Mouse (Mus musculus): ENCODE data around the gene Wfdc12. TPM values are rescaled to one million over a fixed set of nuclear protein-coding genes. Genes with fewer than 3 reads are reported as not detected.
A peak's percentile ranks its signal among the peaks of the same experiment; 100 is the strongest.
"Not testable (repeated sequence)": the region's sequence is repeated elsewhere in the genome, so short reads cannot be mapped to it uniquely, and the experiment has no call there.

Wfdc12 gene
- not detected in 2 replicates for total RNA-seq (2017)

DNA sequence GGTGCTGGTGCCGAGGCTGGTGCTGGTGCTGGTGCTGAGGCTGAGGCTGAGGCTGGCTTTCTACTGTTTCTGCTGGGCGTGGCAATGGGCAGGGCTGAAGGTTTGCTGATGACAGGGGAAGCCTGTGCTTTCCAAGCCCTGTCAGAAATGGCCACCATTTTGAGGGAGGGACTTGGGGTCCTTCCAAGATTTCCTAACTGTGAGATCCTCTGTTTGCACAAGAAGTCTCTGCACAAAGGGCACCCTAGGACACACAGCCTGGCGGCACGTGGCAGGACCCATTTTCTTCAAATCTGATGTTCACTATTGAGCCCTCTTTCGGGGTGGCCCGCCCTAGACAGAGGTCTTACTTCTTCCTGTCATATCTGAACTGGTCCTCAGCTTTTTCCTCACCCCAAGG, at the start of gene Wfdc12:
TSS of gene Wfdc12 (minus strand) at position 33 of the 400 bp plus-strand sequence.
- no peak for ATAC-seq (ENCODE audit: extremely low read depth, insufficient number of reproducible peaks, low FRiP score, poor library complexity, severe bottlenecking)

DNA sequence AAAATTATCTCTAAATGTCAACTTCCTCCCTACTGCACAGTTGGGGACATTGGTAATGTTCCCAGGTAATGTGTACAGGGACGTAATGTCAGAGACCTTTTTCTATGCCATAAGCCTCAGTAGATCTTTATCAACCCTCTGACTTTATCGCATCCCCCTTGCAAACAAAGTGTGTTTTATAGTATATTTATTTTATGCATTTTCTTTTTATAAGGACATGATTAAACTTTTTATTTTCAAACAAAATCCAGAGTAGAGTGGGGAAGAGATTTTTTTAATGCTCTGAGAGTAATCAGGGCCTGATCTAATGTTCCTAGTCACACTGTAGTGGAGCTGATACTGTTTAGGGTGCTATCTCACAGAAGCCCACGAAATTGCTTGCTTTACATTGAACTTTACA, 48.0 kb upstream of the Wfdc12 start, which contains the start of gene Svs2:
TSS of gene Svs2 (minus strand) at position 101 of the 400 bp plus-strand sequence.
- no peak for ATAC-seq (ENCODE audit: extremely low read depth, insufficient number of reproducible peaks, low FRiP score, poor library complexity, severe bottlenecking)

GRCm38 (mm10) chr2:164232671-164233070, 42.3 kb upstream of the Wfdc12 start:
- no peak for ATAC-seq (ENCODE audit: extremely low read depth, insufficient number of reproducible peaks, low FRiP score, poor library complexity, severe bottlenecking)

DNA sequence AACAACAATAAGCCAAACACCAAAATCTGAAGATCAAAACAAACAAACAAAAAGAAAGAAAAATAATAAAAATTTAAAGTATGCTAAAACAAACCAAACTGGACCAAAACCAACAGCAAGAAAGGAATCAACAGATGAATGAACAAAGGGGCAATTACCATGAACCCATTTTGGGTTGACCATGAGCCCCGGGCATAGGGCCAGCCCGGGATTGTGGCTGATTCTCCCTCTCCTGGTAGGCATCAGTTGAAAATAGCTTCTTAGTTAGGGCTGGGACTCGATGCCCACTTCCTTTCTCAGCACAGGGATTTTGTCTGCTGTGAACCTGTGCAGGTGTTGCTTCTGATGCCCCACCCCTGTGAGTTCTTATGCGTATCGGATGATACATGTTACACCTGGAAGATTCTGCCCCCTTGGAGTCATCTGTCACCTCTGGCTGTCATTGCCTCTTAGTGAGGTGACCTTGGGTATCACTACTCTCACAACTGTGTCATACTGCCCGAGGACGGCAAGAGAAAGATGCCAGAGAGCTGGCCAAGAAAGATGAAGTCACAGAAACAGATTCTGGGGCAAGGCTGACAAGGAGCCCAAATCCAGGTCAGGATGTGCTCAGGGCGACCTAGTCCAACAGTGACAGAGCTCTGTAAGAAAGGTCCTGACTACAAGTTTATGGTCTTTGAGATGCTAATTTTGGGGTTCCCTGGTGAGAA, 38.1 kb upstream of the Wfdc12 start:
- ATAC-seq (ENCODE audit: extremely low read depth, insufficient number of reproducible peaks, low FRiP score, poor library complexity, severe bottlenecking) = no peak

DNA sequence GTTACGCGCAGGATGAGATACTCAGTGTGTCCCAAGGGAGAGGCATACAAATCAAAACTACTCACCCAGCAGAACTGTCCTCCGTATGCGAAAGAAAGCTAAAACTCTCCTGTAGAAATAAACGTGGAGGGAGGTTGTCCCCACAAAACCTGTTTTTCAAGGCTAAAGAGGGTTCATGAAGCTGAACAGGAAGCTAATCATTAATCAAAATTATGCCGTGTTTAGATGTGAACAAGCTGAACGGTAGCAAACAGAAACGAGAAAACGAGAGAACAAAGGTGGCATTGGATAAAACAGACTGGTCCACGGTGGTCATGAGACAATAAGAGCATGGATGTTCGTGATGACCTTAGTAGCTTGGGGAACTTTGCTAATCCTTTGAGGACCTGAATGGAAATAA, 31.1 kb upstream of the Wfdc12 start, which contains the start of gene Wfdc15b:
TSS of gene Wfdc15b (minus strand) at position 139 of the 400 bp plus-strand sequence.
- ATAC-seq (ENCODE audit: extremely low read depth, insufficient number of reproducible peaks, low FRiP score, poor library complexity, severe bottlenecking) = no peak

- ATAC-seq (ENCODE audit: extremely low read depth, insufficient number of reproducible peaks, low FRiP score, poor library complexity, severe bottlenecking) = no peak
Measured at GRCm38 (mm10) chr2:164219295-164219694, 28.9 kb upstream of the Wfdc12 start.

DNA sequence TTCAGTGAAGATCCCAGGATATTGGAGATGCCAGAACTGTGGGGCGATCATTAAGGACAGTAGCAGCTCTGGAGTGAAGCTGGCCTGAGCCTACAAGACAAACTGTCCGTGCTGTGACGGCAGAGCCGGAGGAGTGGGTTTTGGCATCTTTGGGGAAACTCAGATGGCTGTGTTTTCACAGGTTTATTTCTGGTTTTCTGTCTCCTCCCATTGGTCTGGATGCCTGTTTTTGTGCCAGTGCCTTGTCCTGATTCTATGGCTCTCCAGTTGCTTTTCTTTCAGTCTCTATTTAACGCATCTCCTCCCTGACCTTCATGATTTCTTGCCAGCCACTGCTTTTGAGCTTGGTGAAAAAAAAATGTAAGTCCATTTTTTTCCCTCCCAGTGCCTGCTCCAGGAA, 22.3 kb upstream of the Wfdc12 start:
- ATAC-seq (ENCODE audit: extremely low read depth, insufficient number of reproducible peaks, low FRiP score, poor library complexity, severe bottlenecking) = no peak

DNA sequence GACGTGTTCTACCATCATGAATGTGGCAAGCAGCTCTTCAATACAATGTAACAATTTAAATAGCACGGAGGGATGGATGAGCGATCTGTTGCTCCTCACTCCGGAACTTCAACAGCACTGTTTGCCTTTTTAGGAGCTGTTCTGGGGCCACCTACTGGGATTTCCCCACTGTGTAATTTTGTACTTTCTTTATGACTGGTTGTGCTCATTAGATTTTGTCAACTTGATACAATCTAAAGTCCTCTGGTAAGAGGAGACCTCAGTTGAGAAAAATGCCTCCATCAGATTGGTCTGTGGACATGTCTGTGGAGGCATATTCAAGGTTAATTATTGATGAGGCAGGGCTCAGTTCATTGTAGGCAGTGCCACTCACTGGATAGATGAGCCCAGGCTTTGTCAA, 20.5 kb upstream of the Wfdc12 start:
- ATAC-seq (ENCODE audit: extremely low read depth, insufficient number of reproducible peaks, low FRiP score, poor library complexity, severe bottlenecking) = no peak

DNA sequence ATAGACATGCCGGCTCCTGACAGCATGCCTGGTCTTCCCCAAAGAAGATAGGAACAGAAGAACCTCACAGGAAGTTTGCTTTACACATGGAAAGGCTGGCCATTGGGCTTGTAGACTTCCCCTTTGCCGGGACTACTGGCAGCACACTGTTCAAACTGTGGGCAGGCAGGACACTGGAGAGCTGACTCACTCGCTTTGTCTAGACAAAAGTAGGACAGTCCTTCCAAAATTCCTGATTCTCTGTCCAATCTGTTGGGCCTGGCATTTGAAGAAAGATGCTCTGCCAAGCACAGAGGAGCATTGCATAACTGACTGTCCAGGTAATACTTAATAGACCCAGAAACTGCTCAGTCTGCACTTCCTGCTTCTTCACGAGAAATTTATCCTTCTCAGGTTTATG, 16.3 kb upstream of the Wfdc12 start:
- no peak for ATAC-seq (ENCODE audit: extremely low read depth, insufficient number of reproducible peaks, low FRiP score, poor library complexity, severe bottlenecking)

GRCm38 (mm10) chr2:164206011-164206410, 15.6 kb upstream of the Wfdc12 start:
- not testable (repeated sequence) for ATAC-seq (ENCODE audit: extremely low read depth, insufficient number of reproducible peaks, low FRiP score, poor library complexity, severe bottlenecking)

DNA sequence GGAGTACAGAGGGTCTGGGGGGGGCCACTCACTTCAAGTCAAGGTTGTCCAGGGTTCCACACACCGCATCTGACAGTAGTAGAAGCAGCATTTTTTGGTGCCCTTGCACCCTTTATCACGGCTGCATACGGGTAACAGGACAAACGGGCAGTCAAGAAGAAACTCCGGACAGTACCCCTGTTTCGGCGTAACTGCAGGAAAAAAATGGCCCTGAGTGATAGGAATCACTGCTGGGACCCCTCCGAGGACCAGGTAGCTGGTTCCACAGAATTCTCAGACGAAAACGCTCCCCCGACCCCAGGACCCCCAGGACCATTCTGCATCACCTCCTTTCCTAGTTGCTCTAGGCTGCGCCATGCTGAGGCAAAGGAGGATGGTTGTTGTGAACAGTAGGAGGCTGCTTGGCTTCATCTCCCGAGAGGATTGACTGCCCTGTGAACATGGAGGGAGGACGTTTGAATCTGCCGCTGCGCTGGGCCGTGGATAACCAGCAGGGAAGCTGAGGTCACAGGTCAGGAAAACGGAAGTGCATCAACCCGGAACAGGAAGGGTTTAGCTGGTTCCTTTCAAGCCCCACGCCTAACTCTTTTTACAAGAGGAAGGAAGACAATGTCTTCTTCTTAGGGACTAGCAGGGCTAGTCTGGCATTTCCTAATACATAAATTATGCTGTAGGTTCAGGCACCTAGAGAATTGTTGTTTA, 9.4 kb upstream of the Wfdc12 start, which contains the start of gene Wfdc15a:
TSS of gene Wfdc15a (minus strand) at position 505 of the 702 bp plus-strand sequence.
- no peak for ATAC-seq (ENCODE audit: extremely low read depth, insufficient number of reproducible peaks, low FRiP score, poor library complexity, severe bottlenecking)

DNA sequence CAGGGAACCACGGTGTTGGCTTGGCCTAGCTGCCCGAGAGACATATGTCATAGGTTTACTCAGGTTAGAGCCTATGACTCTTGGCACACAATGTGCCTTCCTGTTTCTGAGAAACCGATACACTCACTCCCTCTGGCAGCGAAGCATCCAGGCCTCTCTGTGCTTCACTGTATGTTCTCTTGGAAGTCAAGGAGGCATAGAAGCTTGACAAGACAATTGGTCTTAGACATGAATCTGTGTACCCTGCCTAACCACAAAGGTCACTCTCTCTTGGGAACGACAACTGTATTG, 6.2 kb upstream of the Wfdc12 start:
- ATAC-seq (ENCODE audit: extremely low read depth, insufficient number of reproducible peaks, low FRiP score, poor library complexity, severe bottlenecking) = no peak

- ATAC-seq (ENCODE audit: extremely low read depth, insufficient number of reproducible peaks, low FRiP score, poor library complexity, severe bottlenecking) = no peak
Measured at GRCm38 (mm10) chr2:164195971-164196699, 5.7 kb upstream of the Wfdc12 start.

DNA sequence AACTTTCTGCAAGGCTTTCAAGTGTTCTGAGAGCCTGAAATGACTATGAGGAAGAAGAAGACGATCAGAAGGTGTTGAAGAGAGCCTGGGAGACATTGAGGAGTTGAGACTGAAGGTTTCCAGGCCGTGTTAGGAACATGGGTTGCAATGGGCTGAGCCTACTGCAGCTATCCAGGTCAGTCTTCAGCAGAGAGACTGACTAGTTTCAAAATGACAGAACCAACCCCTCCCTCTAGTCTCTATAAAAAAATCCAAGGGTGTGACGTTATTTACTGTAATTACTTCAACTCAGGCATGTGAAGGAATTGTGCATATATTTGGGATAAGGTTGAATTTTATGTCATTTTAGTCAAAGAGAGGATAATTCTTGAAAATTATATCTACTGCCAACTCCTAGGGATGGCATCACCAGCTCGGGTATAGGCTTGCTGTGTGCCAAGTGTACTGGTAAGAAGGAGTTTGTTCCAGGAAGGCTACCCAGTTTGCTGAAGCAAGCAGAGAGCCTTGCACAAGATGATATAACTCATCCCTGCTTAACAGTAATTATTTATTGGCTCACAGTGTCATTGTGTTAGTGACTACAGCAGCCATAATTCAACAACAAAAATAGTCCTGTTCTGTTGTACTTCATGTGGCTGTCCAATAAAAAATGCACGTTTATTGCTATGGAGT, 4.7 kb upstream of the Wfdc12 start:
- no peak for ATAC-seq (ENCODE audit: extremely low read depth, insufficient number of reproducible peaks, low FRiP score, poor library complexity, severe bottlenecking)

DNA sequence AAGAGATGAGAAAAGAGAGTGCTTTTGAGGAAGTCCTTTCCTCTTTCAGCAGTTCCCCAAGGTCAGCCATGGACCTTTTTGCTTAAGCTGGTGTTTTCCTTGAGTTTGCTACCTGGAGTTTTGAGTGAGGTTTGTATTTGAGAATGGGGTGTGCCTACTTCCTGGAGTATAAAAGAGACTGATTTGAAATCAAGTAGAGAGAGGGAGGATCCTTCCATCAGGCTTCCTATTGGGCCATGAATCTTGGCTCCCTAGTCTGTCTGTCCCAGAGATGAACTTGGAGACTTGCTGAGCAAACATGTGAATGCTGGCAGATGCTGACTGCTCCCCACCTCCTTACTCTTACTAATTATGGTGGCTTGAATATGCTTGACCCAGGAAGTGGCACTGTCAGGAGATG, 1.9 kb upstream of the Wfdc12 start:
- no peak for ATAC-seq (ENCODE audit: extremely low read depth, insufficient number of reproducible peaks, low FRiP score, poor library complexity, severe bottlenecking)

DNA sequence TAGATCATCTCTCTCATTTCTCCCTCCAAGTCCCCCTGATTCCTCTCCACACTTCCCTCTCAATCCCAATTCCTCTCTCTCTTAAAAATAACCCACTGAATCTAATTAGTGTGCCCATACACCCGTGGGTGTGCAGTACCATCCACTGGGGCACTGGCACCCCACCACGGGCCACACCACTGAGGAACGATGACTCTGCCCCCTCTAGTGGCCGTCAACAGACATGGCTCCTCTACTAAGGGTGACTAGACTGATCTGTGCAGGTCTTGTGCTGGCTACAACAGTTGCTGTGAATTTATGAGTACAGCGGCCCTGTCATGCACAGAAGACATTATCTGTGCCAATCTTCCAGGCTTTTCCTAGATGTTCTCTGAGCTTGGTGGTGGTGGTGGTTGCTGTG, 1.7 kb downstream of the Wfdc12 start:
- peak; percentile 63; the same call in 1 of the 2 replicates for ATAC-seq (ENCODE audit: extremely low read depth, insufficient number of reproducible peaks, low FRiP score, poor library complexity, severe bottlenecking)

- no peak for ATAC-seq (ENCODE audit: extremely low read depth, insufficient number of reproducible peaks, low FRiP score, poor library complexity, severe bottlenecking)
Measured at GRCm38 (mm10) chr2:164184145-164184719, 6.2 kb downstream of the Wfdc12 start.

DNA sequence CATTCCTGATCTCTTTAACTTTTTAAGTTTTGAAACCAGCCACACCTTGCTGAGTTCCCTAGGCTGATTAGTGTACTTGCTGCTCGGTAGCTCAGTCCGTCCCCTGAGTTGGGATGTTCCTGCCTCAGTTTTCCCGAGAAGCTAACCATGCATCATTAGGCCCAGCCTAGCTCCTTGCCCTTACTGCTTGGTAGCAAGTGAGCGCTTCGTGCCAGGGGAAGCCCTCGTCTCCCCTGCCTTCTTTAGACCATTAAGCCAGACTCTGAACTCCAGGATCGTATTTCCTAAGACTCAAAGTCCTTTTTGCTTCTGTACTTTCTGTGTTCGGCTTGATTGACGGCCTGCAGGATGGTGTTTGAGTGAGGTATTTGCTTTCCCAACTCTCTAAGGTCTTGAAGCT, 7.1 kb downstream of the Wfdc12 start:
- no peak for ATAC-seq (ENCODE audit: extremely low read depth, insufficient number of reproducible peaks, low FRiP score, poor library complexity, severe bottlenecking)

DNA sequence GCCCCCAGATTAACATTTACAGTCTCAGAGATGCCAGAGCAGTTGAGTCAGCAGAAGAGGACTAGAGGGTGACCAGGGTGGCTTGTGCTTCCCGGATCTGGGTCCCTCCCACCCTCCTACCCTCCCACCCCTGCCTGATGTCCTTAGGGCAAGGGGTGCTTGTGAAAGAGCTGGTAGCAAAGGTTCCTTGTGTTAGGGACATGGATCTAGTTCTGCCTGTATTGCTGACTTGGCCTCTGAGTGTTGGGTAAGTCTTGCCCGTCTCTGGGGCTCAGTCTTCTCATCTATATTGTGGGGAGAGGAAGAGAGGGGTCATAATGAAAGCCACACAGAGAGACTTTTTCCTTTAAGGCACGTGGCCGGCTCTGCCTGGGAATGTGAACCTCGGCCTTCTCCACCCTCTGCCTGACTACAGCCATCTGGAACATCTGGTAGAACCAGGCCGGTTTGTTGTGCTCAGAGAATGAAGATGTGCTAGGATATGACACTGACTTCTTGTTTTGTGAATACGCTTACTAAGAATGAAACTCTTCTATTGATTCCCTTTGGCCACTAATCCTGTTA, 7.6 kb downstream of the Wfdc12 start, which contains the start of gene Wfdc5:
TSS of gene Wfdc5 (minus strand) at position 51 of the 564 bp plus-strand sequence.
- no peak for ATAC-seq (ENCODE audit: extremely low read depth, insufficient number of reproducible peaks, low FRiP score, poor library complexity, severe bottlenecking)
